14 mouse cellular contexts compared by ENCODE assay signal in the genomic region with DNA sequence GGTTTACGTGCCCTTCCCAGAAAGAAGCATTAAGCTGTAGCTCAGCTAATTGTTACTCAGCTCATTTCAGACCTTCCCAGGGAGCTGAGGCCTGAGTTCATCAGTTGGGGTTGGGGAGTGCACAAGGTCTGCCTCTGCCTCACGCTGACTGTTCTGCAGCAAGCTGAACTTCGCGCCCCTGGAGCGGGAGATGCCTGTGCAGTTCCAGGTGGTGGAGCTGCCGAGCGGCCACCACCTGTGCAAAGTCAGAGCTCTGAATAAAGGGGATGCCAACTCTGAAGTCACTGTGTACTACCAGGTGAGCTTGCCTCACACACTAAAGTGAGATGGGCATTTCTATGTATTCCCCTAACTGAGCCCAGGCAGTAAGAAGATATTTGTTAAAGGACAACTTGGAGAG.
"Had no signal": no experiment of that assay in that cellular context is flagged by ENCODE, and none has a peak within 500 bp of the region (broad histone marks: within the 10 kb centered on the region; RNA-seq: fewer than 3 reads in every experiment).

No protein-coding gene starts in this region.

- H3K27me3 ChIP-seq: liver, embryonic 13.5 days; lung, embryonic 15.5 days; megakaryocyte, embryonic 14.5 days; neural tube, embryonic 15.5 days had no signal

- H3K4me1 ChIP-seq: limb, embryonic 10.5 days had no signal

- H3K9ac ChIP-seq: liver, embryonic 13.5 days; liver, postnatal 0 days; lung, embryonic 15.5 days; neural tube, embryonic 15.5 days had no signal

- H3K27ac ChIP-seq: limb, embryonic 10.5 days; liver, embryonic 13.5 days; lung, embryonic 15.5 days; macrophage; neural tube, embryonic 15.5 days had no signal

- H3K4me3 ChIP-seq: limb, embryonic 10.5 days; liver, embryonic 13.5 days; lung, embryonic 15.5 days; megakaryocyte, embryonic 14.5 days; neural tube, embryonic 15.5 days had no signal

- DNase-seq: kidney, adult 11 months; liver, embryonic 13.5 days; liver, postnatal 0 days; lung, postnatal 14 days; right cerebral cortex, adult 18-20 months; right cerebral cortex, postnatal 25 days; thymus, postnatal 36 days had no signal

- ATAC-seq: liver, postnatal 0 days; midbrain, embryonic 16.5 days had no signal

- H3K9me3 ChIP-seq: limb, embryonic 10.5 days; liver, embryonic 13.5 days; lung, embryonic 15.5 days; megakaryocyte, embryonic 14.5 days; neural tube, embryonic 15.5 days had no signal

- H3K4me2 ChIP-seq: liver, embryonic 13.5 days; lung, embryonic 15.5 days; midbrain, embryonic 11.5 days; neural tube, embryonic 15.5 days had no signal
